Mouse (Mus musculus) ES-Bruce4 (cell line): Measurements from ENCODE around the gene Kcnj5.

ENCODE experiments used
- CTCF ChIP-seq: IDR thresholded peaks from one replicate; pipeline ENCODE4 v1.8.1; 2011; ENCODE audit warnings: low read depth, low read length
- EP300 ChIP-seq: IDR thresholded peaks from 2 replicates; pipeline ENCODE4 v1.6.1; 2011; ENCODE audit warnings: low read depth, low read length; ENCODE audit not compliant: insufficient read depth
- POLR2A ChIP-seq: IDR thresholded peaks from one replicate; pipeline ENCODE4 v1.8.1; 2011; ENCODE audit warnings: low read length; ENCODE audit not compliant: insufficient read depth

DNA sequence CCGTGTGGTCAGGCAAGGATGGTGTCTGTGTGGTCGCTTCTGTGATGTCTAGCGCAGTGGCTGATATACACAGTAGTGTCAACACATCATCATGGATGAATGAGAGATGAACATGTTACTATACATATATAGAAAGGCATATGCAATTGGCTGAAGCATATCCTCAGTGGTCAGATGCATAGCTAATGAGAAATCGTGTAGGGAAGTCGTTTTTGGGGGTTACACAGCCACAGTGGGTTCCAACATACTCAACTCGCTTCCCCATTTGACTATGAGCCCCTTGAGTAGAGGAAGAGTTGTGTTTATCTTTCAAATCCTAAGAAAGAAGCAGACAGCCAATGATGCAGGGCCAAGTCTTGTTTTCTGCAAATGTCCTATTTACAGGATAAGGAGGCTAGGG is 48.6 kb upstream of the Kcnj5 start:
- TF ChIP-seq POLR2A (no peak), EP300 (no peak), CTCF (no peak)
